Comparison of ENCODE assay signal across 14 mouse cellular contexts in the genomic region with DNA sequence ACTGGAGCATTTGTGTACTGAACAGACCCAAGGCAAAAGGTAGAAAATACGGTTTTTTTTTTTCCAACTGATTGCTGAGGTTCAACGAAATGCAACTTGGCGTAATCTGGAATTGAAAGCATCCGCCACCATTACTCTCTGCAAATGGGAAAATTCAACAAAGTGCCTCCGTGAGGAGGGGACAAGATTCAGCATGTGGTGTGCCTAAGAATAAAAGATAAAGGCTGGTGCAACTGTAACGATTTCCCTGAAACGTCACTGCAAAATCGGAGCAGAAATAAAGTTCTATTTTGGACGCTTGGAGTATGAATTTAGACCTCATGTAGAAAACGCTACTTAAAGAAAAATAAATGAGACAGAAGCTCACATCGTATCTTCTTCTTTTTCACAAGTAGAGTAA.
DNase-seq lines count a peak whose midpoint lies in the region; ATAC-seq lines count a peak whose summit lies in the region.
"Had no signal": no experiment of that assay in that cellular context is flagged by ENCODE, and none has a peak within 500 bp of the region (broad histone marks: within the 10 kb centered on the region; RNA-seq: fewer than 3 reads in every experiment).

No protein-coding gene starts in this region.

- no peak for ATAC-seq in activated CD4-positive, CD25-positive, alpha-beta regulatory T cell, adult 4 months
- ATAC-seq: CD4-positive, CD25-positive, alpha-beta regulatory T cell, adult 4 months had no signal

- DNase-seq in left cerebral cortex, postnatal 14 days (ENCODE audit: low spot score in 2 of 2) = peak; percentile 30 to 49
- no peak for DNase-seq in left cerebral cortex, adult 11 months (ENCODE audit: low spot score)
- DNase-seq in frontal cortex, adult 2 months (ENCODE audit: extremely low spot score in 1 of 2, low spot score in 1 of 2) = peak; percentile 3 to 39
- peak; percentile 3 to 74 for DNase-seq in left cerebral cortex, postnatal 25 days (ENCODE audit: low spot score in 2 of 2)
- peak; percentile 57 for DNase-seq in telencephalon, adult 2 months (ENCODE audit: low read depth, low spot score)
- no peak for DNase-seq in cerebellum, postnatal 36 days
- DNase-seq: adrenal gland, postnatal 10 days; cerebellum, adult 11-12 months; cerebellum, adult 9-10 months; cerebellum, postnatal 25 days; gastrocnemius, adult 2 months; gastrocnemius, postnatal 25 days had no signal

- intact Hi-C loops in left cerebral cortex, postnatal 14 days (cut with DNase I) = no loop called here
- intact Hi-C loops in left cerebral cortex, postnatal 25 days (cut with DNase I) = loop anchor here (5.0 to 10.0 kb wide), 2 partner anchors 134 to 306 kb away; no protein-coding TSS in a partner anchor

Comparison
In these comparisons a context has a peak if more than half of its experiments do, and no peak if none do; other contexts are left out.
1. DNase-seq: peak in left cerebral cortex, postnatal 14 days (2 of 2), frontal cortex, adult 2 months (2 of 2), left cerebral cortex, postnatal 25 days (2 of 2) and telencephalon, adult 2 months (single experiment); none in left cerebral cortex, adult 11 months (single experiment) and cerebellum, postnatal 36 days (0 of 2).